Mouse (Mus musculus) C2C12 (cell line): ENCODE measurements around the gene Scamp2.

Source experiments
- CTCF ChIP-seq: IDR thresholded peaks from one replicate; pipeline ENCODE4 v1.5.1; 2011; ENCODE audit not compliant: control insufficient read depth, insufficient read depth, insufficient read length
- MAX ChIP-seq: IDR thresholded peaks from one replicate; pipeline ENCODE4 v1.6.1; 2011; ENCODE audit warnings: mild to moderate bottlenecking, control low read depth
- MYOD1 ChIP-seq: IDR thresholded peaks from one replicate; pipeline ENCODE4 v1.6.1; 2011; ENCODE audit warnings: low read depth; ENCODE audit not compliant: control insufficient read depth, insufficient read length
- MYOG ChIP-seq: IDR thresholded peaks from one replicate; pipeline ENCODE4 v1.6.1; 2011; ENCODE audit not compliant: control insufficient read depth, insufficient read length; ENCODE audit errors: extremely low read depth
- USF1 ChIP-seq: IDR thresholded peaks from one replicate; pipeline ENCODE4 v1.6.1; 2011; ENCODE audit warnings: low read depth, mild to moderate bottlenecking, control low read depth, moderate library complexity

DNA sequence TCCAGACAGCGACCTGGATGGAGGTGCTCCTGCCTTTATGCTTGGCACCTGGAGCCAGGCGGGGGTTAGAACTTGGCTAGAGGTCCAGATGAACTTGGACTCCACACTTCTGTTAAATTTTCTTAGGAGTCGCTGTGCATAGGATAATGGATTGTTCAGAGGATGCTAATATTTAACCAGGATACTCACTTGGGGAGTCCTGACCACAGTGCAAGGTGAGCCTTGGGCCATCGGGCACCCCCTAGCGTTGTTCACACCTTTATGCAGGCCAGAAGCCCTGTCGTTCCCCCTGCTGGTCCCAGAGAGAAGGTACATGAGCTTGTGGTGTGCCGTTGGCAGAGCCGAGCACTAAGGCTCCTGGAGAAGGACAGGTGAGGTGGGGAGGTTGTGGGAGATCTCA lies 6.1 kb downstream of the Scamp2 start:
- TF ChIP-seq USF1: no peak
- TF ChIP-seq CTCF: no peak
- TF ChIP-seq MYOG: no peak
- TF ChIP-seq MAX: no peak
- TF ChIP-seq MYOD1: no peak
